Mouse (Mus musculus) MEL (cell line): Measurements from ENCODE around the gene Speg. TPM values are rescaled to one million over a fixed set of nuclear protein-coding genes. Genes with fewer than 3 reads are reported as not detected.

ENCODE experiments used
- DNase-seq: peaks from one replicate; pipeline ENCODE4 v3.0.0; 2011; ENCODE audit warnings: low read depth, low spot score
- H3K27ac ChIP-seq: 2 replicates; pipeline ENCODE4 v1.5.1; 2012; ENCODE audit warnings: low read depth, mild to moderate bottlenecking, control low read depth, low read length, moderate library complexity; ENCODE audit not compliant: control insufficient read depth
- H3K27me3 ChIP-seq, 2 experiments: fragments of 150-350 bp in 1 of 2; sonication (generic) in 1 of 2; 2 replicates each; pipeline ENCODE4 v1.6.1; 2012; ENCODE audit warnings: low read length in 2 of 2, mild to moderate bottlenecking in 2 of 2, improper control_type of control experiment in 1 of 2, moderate library complexity in 1 of 2; ENCODE audit not compliant: insufficient read depth in 2 of 2, control insufficient read depth in 1 of 2
- H3K36me3 ChIP-seq, 2 experiments: 2 replicates each; pipeline ENCODE4 v1.6.1; 2012 to 2014; ENCODE audit warnings: low read length in 2 of 2, improper control_type of control experiment in 1 of 2, inconsistent platforms in 1 of 2, mild to moderate bottlenecking in 1 of 2; ENCODE audit not compliant: insufficient read depth in 2 of 2, control insufficient read depth in 1 of 2
- H3K4me1 ChIP-seq, 2 experiments: fragments of 150-350 bp in 1 of 2; sonication (generic) in 1 of 2; 2 replicates each; pipeline ENCODE4 v1.6.1; 2012; ENCODE audit warnings: low read length in 2 of 2, improper control_type of control experiment in 1 of 2, mild to moderate bottlenecking in 1 of 2; ENCODE audit not compliant: insufficient read depth in 2 of 2, control insufficient read depth in 1 of 2
- H3K4me3 ChIP-seq, 2 experiments: fragments of 150-350 bp in 1 of 2; sonication (generic) in 1 of 2; 2 replicates each; pipeline ENCODE4 v1.5.1; 2012; ENCODE audit warnings: low read depth in 2 of 2, low read length in 2 of 2, mild to moderate bottlenecking in 2 of 2, moderate library complexity in 2 of 2, control low read depth in 1 of 2, improper control_type of control experiment in 1 of 2; ENCODE audit not compliant: control insufficient read depth in 1 of 2, insufficient read depth in 1 of 2
- H3K79me2 ChIP-seq: 2 replicates; pipeline ENCODE4 v1.6.1; 2012; ENCODE audit warnings: mild to moderate bottlenecking, low read length, moderate library complexity; ENCODE audit not compliant: control insufficient read depth, poor library complexity, insufficient read depth
- H3K9ac ChIP-seq: 2 replicates; pipeline ENCODE4 v1.6.1; 2012; ENCODE audit warnings: low read depth, mild to moderate bottlenecking, control low read depth, low read length, moderate library complexity; ENCODE audit not compliant: control insufficient read depth, poor library complexity, severe bottlenecking
- H3K9me3 ChIP-seq: fragments of 150-350 bp; sonication (generic); replicated peaks from 2 replicates; pipeline ENCODE4 v1.6.1; 2012; ENCODE audit warnings: mild to moderate bottlenecking, low read length, improper control_type of control experiment, moderate library complexity; ENCODE audit not compliant: insufficient read depth
- CHD1 ChIP-seq: IDR thresholded peaks from 2 replicates; pipeline ENCODE4 v1.6.1; 2012; ENCODE audit warnings: low read depth, mild to moderate bottlenecking, inconsistent platforms, low read length, improper control_type of control experiment
- CHD2 ChIP-seq: IDR thresholded peaks from 2 replicates; pipeline ENCODE4 v1.6.1; 2011; ENCODE audit warnings: low read length, improper control_type of control experiment
- ELF1 ChIP-seq: IDR thresholded peaks from 2 replicates; pipeline ENCODE4 v1.6.1; 2014; ENCODE audit warnings: low read depth, mild to moderate bottlenecking, inconsistent platforms, low read length, improper control_type of control experiment, moderate library complexity
- ETS1 ChIP-seq: IDR thresholded peaks from 2 replicates; pipeline ENCODE4 v1.6.1; 2012; ENCODE audit warnings: low read depth, mild to moderate bottlenecking, inconsistent platforms, low read length, improper control_type of control experiment, moderate library complexity
- HCFC1 ChIP-seq: IDR thresholded peaks from 2 replicates; pipeline ENCODE4 v1.6.1; 2012; ENCODE audit warnings: low read depth, mild to moderate bottlenecking, inconsistent platforms, low read length, improper control_type of control experiment, moderate library complexity
- KAT2A ChIP-seq: conservative IDR thresholded peaks from 2 replicates; pipeline ENCODE4 v1.6.1; 2012; ENCODE audit warnings: low read depth, low read length, improper control_type of control experiment, inconsistent platforms
- MEF2A ChIP-seq: IDR thresholded peaks from 2 replicates; pipeline ENCODE4 v1.6.1; 2014; ENCODE audit warnings: low read depth, mild to moderate bottlenecking, inconsistent platforms, low read length, improper control_type of control experiment; ENCODE audit not compliant: poor library complexity, insufficient replicate concordance, severe bottlenecking; ENCODE audit errors: extremely low read depth
- POLR2AphosphoS2 ChIP-seq: IDR thresholded peaks from 2 replicates; pipeline ENCODE4 v1.6.1; 2011; ENCODE audit warnings: low read length, improper control_type of control experiment
- RAD21 ChIP-seq: IDR thresholded peaks from 2 replicates; pipeline ENCODE4 v1.6.1; 2011; ENCODE audit warnings: mild to moderate bottlenecking, low read depth, low read length, improper control_type of control experiment
- SMC3 ChIP-seq: IDR thresholded peaks from 2 replicates; pipeline ENCODE4 v1.6.1; 2011; ENCODE audit warnings: low read depth, low read length, improper control_type of control experiment
- TBP ChIP-seq: IDR thresholded peaks from 2 replicates; pipeline ENCODE4 v1.8.0; 2011; ENCODE audit warnings: low read depth, low read length, improper control_type of control experiment
- TCF12 ChIP-seq: IDR thresholded peaks from 2 replicates; pipeline ENCODE4 v1.6.1; 2014; ENCODE audit warnings: low read depth, mild to moderate bottlenecking, inconsistent platforms, low read length, improper control_type of control experiment, moderate library complexity
- USF1 ChIP-seq: IDR thresholded peaks from 2 replicates; pipeline ENCODE4 v1.6.1; 2014; ENCODE audit warnings: low read depth, mild to moderate bottlenecking, inconsistent platforms, low read length, improper control_type of control experiment, moderate library complexity
- ZC3H11A ChIP-seq: IDR thresholded peaks from 2 replicates; pipeline ENCODE4 v1.6.1; 2012; ENCODE audit warnings: low read depth, mild to moderate bottlenecking, inconsistent platforms, low read length, improper control_type of control experiment
- ZMIZ1 ChIP-seq: IDR thresholded peaks from 2 replicates; pipeline ENCODE4 v1.6.1; 2012; ENCODE audit warnings: low read depth, mild to moderate bottlenecking, inconsistent platforms, low read length, improper control_type of control experiment, moderate library complexity
- polyA plus RNA-seq, 2 experiments: library from polyadenylated mRNA; stranded (reverse) in 1 of 2; unstranded in 1 of 2; fragments of >175 nt in 1 of 2; fragments of >200 nt in 1 of 2; gene quantifications; 2 replicates each; pipeline versions ENCODE4 v1.2.1 to v1.2.4; 2012; ENCODE audit warnings: low replicate concordance in 2 of 2, low read depth in 1 of 2; ENCODE audit not compliant: insufficient read length in 2 of 2, insufficient read depth in 1 of 2, missing spikeins in 1 of 2
- total RNA-seq: library from RNA; depleted of rRNA; stranded (reverse); fragments of 300-350 nt; gene quantifications from 2 replicates; pipeline ENCODE4 v1.2.3, GENCODE M21; 2012

Gene Speg
- total and polyA plus RNA-seq, 3 experiments, result 1.7 to 9.5 TPM; not detected in 1

- no peak overlapping the region for H3K4me3 ChIP-seq
- TF ChIP-seq CHD2 (no peak), HCFC1 (no peak), TCF12 (no peak), MEF2A (no peak), ETS1 (no peak), USF1 (no peak), ZMIZ1 (no peak), POLR2AphosphoS2 (no peak), SMC3 (no peak), KAT2A (no peak), CHD1 (no peak), ELF1 (no peak)
- no peak for DNase-seq
- no peak overlapping the region for H3K27ac ChIP-seq
- no peaks in the 10 kb centered on the region for H3K27me3 ChIP-seq
- H3K9me3 ChIP-seq, result no peaks in the 10 kb centered on the region
- H3K79me2 ChIP-seq, result no peaks in the 10 kb centered on the region
- H3K9ac ChIP-seq, result no peak overlapping the region
- H3K4me1 ChIP-seq, result no peaks in the 10 kb centered on the region
- no peaks in the 10 kb centered on the region for H3K36me3 ChIP-seq
Measured at GRCm38 (mm10) chr1:75405547-75405946, 30.4 kb downstream of the Speg start.

GRCm38 (mm10) chr1:75406173-75406572 lies 31.1 kb downstream of the Speg start:
- H3K79me2 ChIP-seq, result no peaks in the 10 kb centered on the region
- no peaks in the 10 kb centered on the region for H3K36me3 ChIP-seq
- TF ChIP-seq RAD21 (no peak), TBP (no peak)
- H3K9me3 ChIP-seq, result no peaks in the 10 kb centered on the region
- no peak for DNase-seq
- H3K9ac ChIP-seq, result no peak overlapping the region
- no peaks in the 10 kb centered on the region for H3K4me1 ChIP-seq
- H3K27me3 ChIP-seq, result no peaks in the 10 kb centered on the region
- H3K27ac ChIP-seq, result no peak overlapping the region
- H3K4me3 ChIP-seq, result no peak overlapping the region

GRCm38 (mm10) chr1:75407056-75407455 lies 32.0 kb downstream of the Speg start:
- Histone ChIP-seq H3K27ac (no peak overlapping the region), H3K4me1 (no peaks in the 10 kb centered on the region), H3K4me3 (no peak overlapping the region), H3K79me2 (no peaks in the 10 kb centered on the region), H3K36me3 (no peaks in the 10 kb centered on the region), H3K27me3 (no peaks in the 10 kb centered on the region), H3K9ac (no peak overlapping the region), H3K9me3 (no peaks in the 10 kb centered on the region)
- no peak for DNase-seq
- no peak for TF ChIP-seq ZC3H11A
